Mouse (Mus musculus): ENCODE measurements around the gene Vcpkmt. TPM values are rescaled to one million over a fixed set of nuclear protein-coding genes. Genes with fewer than 3 reads are reported as not detected.
A peak's percentile ranks its signal among the peaks of the same experiment; 100 is the strongest.
"Not testable (repeated sequence)": the region's sequence is repeated elsewhere in the genome, so short reads cannot be mapped to it uniquely, and the experiment has no call there.

The Vcpkmt gene
- polyA plus RNA-seq, 1 experiment from 2014 or later = 22.3 TPM

- no peaks in the 10 kb centered on the region for H3K4me1 ChIP-seq (ENCODE audit: control insufficient read depth, insufficient read depth, low read length)
- WGBS = 36% methylated on average over 17 of the region's 17 CpGs
- peak; percentile 78; the same call in 1 of the 2 replicates for ATAC-seq (ENCODE audit: low read depth)
- no peak overlapping the region for H3K9ac ChIP-seq (replicated peaks; ENCODE audit: low read depth, low read length)
- no peaks in the 10 kb centered on the region for H3K27me3 ChIP-seq (ENCODE audit: control insufficient read depth, insufficient read depth, low read length)
- no peaks in the 10 kb centered on the region for H3K9me3 ChIP-seq (ENCODE audit: control insufficient read depth, low read length)
- H3K36me3 ChIP-seq (ENCODE audit: control insufficient read depth, insufficient read depth, low read length) = peaks cover 22% of the 10 kb centered on the region
- peak overlapping the region; percentile 19; the same call in 1 of the 2 replicates for H3K4me2 ChIP-seq (ENCODE audit: low read depth, low read length)
- H3K4me3 ChIP-seq (ENCODE audit: low read depth, low read length) = no peak overlapping the region
- H3K27ac ChIP-seq (ENCODE audit: low read depth, low read length) = no peak overlapping the region
Measured at GRCm38 (mm10) chr12:69573916-69574881, 8.6 kb downstream of the Vcpkmt start.

- ATAC-seq (ENCODE audit: low read depth) = no peak
- WGBS = 93% methylated on average over 8 of the region's 8 CpGs
- H3K9me3 ChIP-seq (ENCODE audit: control insufficient read depth, low read length) = no peaks in the 10 kb centered on the region
- no peak overlapping the region for H3K9ac ChIP-seq (replicated peaks; ENCODE audit: low read depth, low read length)
- no peak overlapping the region for H3K4me3 ChIP-seq (ENCODE audit: low read depth, low read length)
- no peaks in the 10 kb centered on the region for H3K4me1 ChIP-seq (ENCODE audit: control insufficient read depth, insufficient read depth, low read length)
- H3K27me3 ChIP-seq (ENCODE audit: control insufficient read depth, insufficient read depth, low read length) = no peaks in the 10 kb centered on the region
- H3K36me3 ChIP-seq (ENCODE audit: control insufficient read depth, insufficient read depth, low read length) = peaks cover 16% of the 10 kb centered on the region
- H3K27ac ChIP-seq (ENCODE audit: low read depth, low read length) = no peak overlapping the region
- no peak overlapping the region for H3K4me2 ChIP-seq (ENCODE audit: low read depth, low read length)
Measured at GRCm38 (mm10) chr12:69573271-69573670, 9.6 kb downstream of the Vcpkmt start.

GRCm38 (mm10) chr12:69569926-69570325 is 12.9 kb downstream of the Vcpkmt start:
- H3K4me1 ChIP-seq (ENCODE audit: control insufficient read depth, insufficient read depth, low read length) = no peaks in the 10 kb centered on the region
- no peak overlapping the region for H3K9ac ChIP-seq (replicated peaks; ENCODE audit: low read depth, low read length)
- ATAC-seq (ENCODE audit: low read depth) = no peak
- H3K4me2 ChIP-seq (ENCODE audit: low read depth, low read length) = no peak overlapping the region
- no peak overlapping the region for H3K4me3 ChIP-seq (ENCODE audit: low read depth, low read length)
- no peaks in the 10 kb centered on the region for H3K36me3 ChIP-seq (ENCODE audit: control insufficient read depth, insufficient read depth, low read length)
- H3K27ac ChIP-seq (ENCODE audit: low read depth, low read length) = no peak overlapping the region
- 90% methylated on average over 3 of the region's 3 CpGs for WGBS
- no peaks in the 10 kb centered on the region for H3K9me3 ChIP-seq (ENCODE audit: control insufficient read depth, low read length)
- no peaks in the 10 kb centered on the region for H3K27me3 ChIP-seq (ENCODE audit: control insufficient read depth, insufficient read depth, low read length)

GRCm38 (mm10) chr12:69568266-69568665 is 14.6 kb downstream of the Vcpkmt start:
- 81% methylated on average over 3 of the region's 3 CpGs for WGBS
- H3K27me3 ChIP-seq (ENCODE audit: control insufficient read depth, insufficient read depth, low read length) = no peaks in the 10 kb centered on the region
- no peaks in the 10 kb centered on the region for H3K36me3 ChIP-seq (ENCODE audit: control insufficient read depth, insufficient read depth, low read length)
- H3K9me3 ChIP-seq (ENCODE audit: control insufficient read depth, low read length) = no peaks in the 10 kb centered on the region
- no peak overlapping the region for H3K4me2 ChIP-seq (ENCODE audit: low read depth, low read length)
- H3K4me3 ChIP-seq (ENCODE audit: low read depth, low read length) = no peak overlapping the region
- ATAC-seq (ENCODE audit: low read depth) = no peak
- H3K9ac ChIP-seq (replicated peaks; ENCODE audit: low read depth, low read length) = no peak overlapping the region
- H3K4me1 ChIP-seq (ENCODE audit: control insufficient read depth, insufficient read depth, low read length) = no peaks in the 10 kb centered on the region
- no peak overlapping the region for H3K27ac ChIP-seq (ENCODE audit: low read depth, low read length)

- not testable (repeated sequence) for H3K4me1 ChIP-seq (ENCODE audit: control insufficient read depth, insufficient read depth, low read length); H3K9ac ChIP-seq (replicated peaks; ENCODE audit: low read depth, low read length); H3K9me3 ChIP-seq (ENCODE audit: control insufficient read depth, low read length); H3K4me2 ChIP-seq (ENCODE audit: low read depth, low read length); H3K27me3 ChIP-seq (ENCODE audit: control insufficient read depth, insufficient read depth, low read length); H3K27ac ChIP-seq (ENCODE audit: low read depth, low read length); ATAC-seq (ENCODE audit: low read depth); H3K36me3 ChIP-seq (ENCODE audit: control insufficient read depth, insufficient read depth, low read length); H3K4me3 ChIP-seq (ENCODE audit: low read depth, low read length)
- WGBS = 88% methylated on average over 5 of the region's 6 CpGs
Measured at GRCm38 (mm10) chr12:69561006-69561405, 21.8 kb downstream of the Vcpkmt start.

GRCm38 (mm10) chr12:69556221-69556861 is 26.5 kb downstream of the Vcpkmt start:
- H3K27ac ChIP-seq (ENCODE audit: low read depth, low read length) = peak overlapping the region; percentile 34; the same call in 1 of the 2 replicates
- H3K4me1 ChIP-seq (ENCODE audit: control insufficient read depth, insufficient read depth, low read length) = no peaks in the 10 kb centered on the region
- no peaks in the 10 kb centered on the region for H3K36me3 ChIP-seq (ENCODE audit: control insufficient read depth, insufficient read depth, low read length)
- H3K4me3 ChIP-seq (ENCODE audit: low read depth, low read length) = no peak overlapping the region
- H3K9me3 ChIP-seq (ENCODE audit: control insufficient read depth, low read length) = no peaks in the 10 kb centered on the region
- no peaks in the 10 kb centered on the region for H3K27me3 ChIP-seq (ENCODE audit: control insufficient read depth, insufficient read depth, low read length)
- no peak for ATAC-seq (ENCODE audit: low read depth)
- 64% methylated on average over 6 of the region's 6 CpGs for WGBS
- no peak overlapping the region for H3K9ac ChIP-seq (replicated peaks; ENCODE audit: low read depth, low read length)
- no peak overlapping the region for H3K4me2 ChIP-seq (ENCODE audit: low read depth, low read length)

- Histone ChIP-seq H3K27ac (ENCODE audit: low read depth, low read length) (no peak overlapping the region), H3K4me2 (ENCODE audit: low read depth, low read length) (no peak overlapping the region), H3K36me3 (ENCODE audit: control insufficient read depth, insufficient read depth, low read length) (no peaks in the 10 kb centered on the region), H3K4me1 (ENCODE audit: control insufficient read depth, insufficient read depth, low read length) (no peaks in the 10 kb centered on the region), H3K4me3 (ENCODE audit: low read depth, low read length) (no peak overlapping the region), H3K9ac (replicated peaks; ENCODE audit: low read depth, low read length) (no peak overlapping the region), H3K9me3 (ENCODE audit: control insufficient read depth, low read length) (no peaks in the 10 kb centered on the region), H3K27me3 (ENCODE audit: control insufficient read depth, insufficient read depth, low read length) (no peaks in the 10 kb centered on the region)
- WGBS = 78% methylated on average over 13 of the region's 13 CpGs
- ATAC-seq (ENCODE audit: low read depth) = no peak
Measured at GRCm38 (mm10) chr12:69545456-69546178, 37.2 kb downstream of the Vcpkmt start.

- Histone ChIP-seq H3K4me3 (ENCODE audit: low read depth, low read length) (no peak overlapping the region), H3K27me3 (ENCODE audit: control insufficient read depth, insufficient read depth, low read length) (no peaks in the 10 kb centered on the region), H3K9ac (replicated peaks; ENCODE audit: low read depth, low read length) (no peak overlapping the region), H3K36me3 (ENCODE audit: control insufficient read depth, insufficient read depth, low read length) (no peaks in the 10 kb centered on the region), H3K27ac (ENCODE audit: low read depth, low read length) (no peak overlapping the region), H3K9me3 (ENCODE audit: control insufficient read depth, low read length) (no peaks in the 10 kb centered on the region), H3K4me1 (ENCODE audit: control insufficient read depth, insufficient read depth, low read length) (no peaks in the 10 kb centered on the region), H3K4me2 (ENCODE audit: low read depth, low read length) (no peak overlapping the region)
- 85% methylated on average over 6 of the region's 6 CpGs for WGBS
- ATAC-seq (ENCODE audit: low read depth) = no peak
Measured at GRCm38 (mm10) chr12:69544994-69545393, 37.8 kb downstream of the Vcpkmt start.
